ENCODE assay signal across 18 mouse cellular contexts in the genomic region with DNA sequence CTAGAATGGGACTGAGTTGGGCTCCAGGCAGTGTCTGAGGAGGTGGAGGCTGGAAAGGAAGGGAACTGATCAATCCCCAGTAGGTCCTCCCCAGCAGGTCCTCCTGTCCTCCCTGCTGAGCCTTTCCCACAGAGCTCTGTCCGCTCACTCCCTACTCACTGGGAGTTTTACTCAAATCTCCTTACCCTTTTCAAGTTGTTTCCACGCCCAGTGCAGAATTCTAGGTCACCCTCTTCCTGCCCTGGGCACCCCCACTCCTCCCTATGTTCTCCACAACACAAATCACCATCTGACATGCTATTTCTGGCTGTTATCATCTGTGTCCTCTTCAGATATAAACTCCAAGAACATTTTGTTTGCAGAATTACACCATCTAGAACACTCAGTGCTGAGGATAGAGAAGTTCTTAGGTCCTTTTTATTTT. TPM values are rescaled to one million over a fixed set of nuclear protein-coding genes. Genes with fewer than 3 reads are reported as not detected.
DNase-seq lines count a peak whose midpoint lies in the region; ATAC-seq lines count a peak whose summit lies in the region.
"Had no signal": no experiment of that assay in that cellular context is flagged by ENCODE, and none has a peak within 500 bp of the region (broad histone marks: within the 10 kb centered on the region; RNA-seq: fewer than 3 reads in every experiment).

No protein-coding gene starts in this region.

- peak; percentile 51 for DNase-seq in adrenal gland, adult 2 months
- DNase-seq in adrenal gland, adult 8-10 months, result no peak
- DNase-seq in kidney, adult 18-20 months, result peak; percentile 44
- DNase-seq in ovary, adult 18-20 months (ENCODE audit: low spot score), result peak; percentile 70
- no peak for DNase-seq in ovary, postnatal 14 days (ENCODE audit: low spot score)
- DNase-seq in testis, postnatal 14 days (ENCODE audit: low spot score), result peak; percentile 76
- no peak for DNase-seq in cerebellum, adult 9-10 months
- DNase-seq: cerebellum, adult 18-20 months; midbrain, embryonic 14.5 days had no signal

- 72% methylated on average over 2 of the region's 2 CpGs for WGBS in kidney, embryonic 15.5 days

- H3K36me3 ChIP-seq in kidney, embryonic 15.5 days, result peaks cover 19% of the 10 kb centered on the region
- H3K36me3 ChIP-seq: stomach, embryonic 15.5 days had no signal

- no peak overlapping the region for H3K4me2 ChIP-seq in kidney, embryonic 15.5 days
- H3K4me2 ChIP-seq: stomach, embryonic 15.5 days had no signal

- H3K27ac ChIP-seq in kidney, embryonic 15.5 days, result no peak overlapping the region
- H3K27ac ChIP-seq: embryonic facial prominence, embryonic 10.5 days; hindbrain, embryonic 10.5 days; liver, embryonic 14.5 days; stomach, embryonic 15.5 days had no signal

- H3K4me3 ChIP-seq in kidney, embryonic 15.5 days (replicated peaks), result no peak overlapping the region
- H3K4me3 ChIP-seq: embryonic facial prominence, embryonic 10.5 days; hindbrain, embryonic 10.5 days; stomach, embryonic 15.5 days had no signal

- no peaks in the 10 kb centered on the region for H3K27me3 ChIP-seq in kidney, embryonic 15.5 days
- H3K27me3 ChIP-seq: stomach, embryonic 15.5 days had no signal

- no peak for ATAC-seq in kidney, embryonic 15.5 days (replicated peaks; ENCODE audit: low FRiP score)
- ATAC-seq: intestine, embryonic 16.5 days had no signal

- no peaks in the 10 kb centered on the region for H3K4me1 ChIP-seq in kidney, embryonic 15.5 days

- H3K9me3 ChIP-seq in kidney, embryonic 15.5 days (replicated peaks), result no peaks in the 10 kb centered on the region
- H3K9me3 ChIP-seq: embryonic facial prominence, embryonic 10.5 days; hindbrain, embryonic 10.5 days; stomach, embryonic 15.5 days had no signal

- H3K9ac ChIP-seq in kidney, embryonic 15.5 days, result no peak overlapping the region
- H3K9ac ChIP-seq: liver, embryonic 14.5 days; stomach, embryonic 15.5 days had no signal

RNA-seq across cellular contexts. Expression of a gene that starts 10.2 kb away (rescaled TPM):
- total RNA-seq in adrenal gland, adult 2 months (2021), result 100 to 1,000 TPM; 273 to 290 TPM
- 127 and 159 TPM in 2 replicates for polyA plus RNA-seq in adrenal gland, adult 2 months (2012; rRNA removed)
- total RNA-seq in adrenal gland, adult 8-10 months (2022), result 100 to 1,000 TPM; 272 to 295 (median 289) TPM
- 248 and 250 TPM in 2 replicates for polyA plus RNA-seq in kidney, embryonic 15.5 days (2015; fragmentation: Nextera tagmentation; extraction: Ambion mirVana)

RNA-seq across cellular contexts. Expression of a gene that starts 10.4 kb away (rescaled TPM):
- 10 to 100 TPM; 48.8 to 53.3 TPM for total RNA-seq in adrenal gland, adult 2 months (2021)
- polyA plus RNA-seq in adrenal gland, adult 2 months (2012; rRNA removed), result 109 and 115 TPM in 2 replicates
- total RNA-seq in adrenal gland, adult 8-10 months (2022), result 10 to 100 TPM; 52.2 to 59.2 (median 52.8) TPM
- 54.2 and 59.0 TPM in 2 replicates for polyA plus RNA-seq in kidney, embryonic 15.5 days (2015; fragmentation: Nextera tagmentation; extraction: Ambion mirVana)

RNA-seq across cellular contexts. Expression of a gene that starts 12.2 kb away (rescaled TPM):
- total RNA-seq in adrenal gland, adult 2 months (2021), result not detected
- polyA plus RNA-seq in adrenal gland, adult 2 months (2012; rRNA removed), result not detected in 2 replicates
- under 1 TPM in 1 of 4 experiments, not detected in 3; 0.17 TPM for total RNA-seq in adrenal gland, adult 8-10 months (2022)
- polyA plus RNA-seq in kidney, embryonic 15.5 days (2015; fragmentation: Nextera tagmentation; extraction: Ambion mirVana), result 0.30 and 0.57 TPM in 2 replicates
- total RNA-seq: left cerebral cortex, postnatal 10 days had no signal
- polyA plus RNA-seq: forebrain, embryonic 11.5 days; midbrain, embryonic 14.5 days; neural tube, embryonic 14.5 days had no signal

RNA-seq across cellular contexts. Expression of a gene that starts 26.0 kb away (rescaled TPM):
- total RNA-seq in adrenal gland, adult 2 months (2021), result 10 to 100 TPM; 72.2 to 88.9 TPM
- polyA plus RNA-seq in adrenal gland, adult 2 months (2012; rRNA removed), result 5.4 and 8.1 TPM in 2 replicates
- total RNA-seq in adrenal gland, adult 8-10 months (2022), result 100 to 1,000 TPM in 2 of 4 experiments, 10 to 100 TPM in 2; 75.2 to 101 (median 98.6) TPM
- 82.0 and 87.6 TPM in 2 replicates for polyA plus RNA-seq in kidney, embryonic 15.5 days (2015; fragmentation: Nextera tagmentation; extraction: Ambion mirVana)

RNA-seq across cellular contexts. Expression of a gene that starts 32.8 kb away (rescaled TPM):
- 1 to 10 TPM in 1 of 2 experiments, not detected in 1; 1.2 TPM for total RNA-seq in adrenal gland, adult 2 months (2021)
- polyA plus RNA-seq in adrenal gland, adult 2 months (2012; rRNA removed), result 0.06 and 0.16 TPM in 2 replicates
- under 1 TPM in 3 of 4 experiments, not detected in 1; 0.22 to 0.86 (median 0.56) TPM for total RNA-seq in adrenal gland, adult 8-10 months (2022)
- 0.39 TPM in 1 of 2 replicates, not detected in the other for polyA plus RNA-seq in kidney, embryonic 15.5 days (2015; fragmentation: Nextera tagmentation; extraction: Ambion mirVana)
- total RNA-seq: left cerebral cortex, postnatal 10 days had no signal
- polyA plus RNA-seq: embryonic facial prominence, embryonic 10.5 days; forebrain, embryonic 11.5 days; hindbrain, embryonic 10.5 days; intestine, embryonic 16.5 days; midbrain, embryonic 14.5 days; neural tube, embryonic 14.5 days; stomach, embryonic 15.5 days had no signal

Comparison
In these comparisons a context has a peak if more than half of its experiments do, and no peak if none do; other contexts are left out.
1. DNase-seq: peak in adrenal gland, adult 2 months (single experiment), kidney, adult 18-20 months (single experiment), ovary, adult 18-20 months (single experiment) and testis, postnatal 14 days (single experiment); none in adrenal gland, adult 8-10 months (single experiment), ovary, postnatal 14 days (single experiment) and cerebellum, adult 9-10 months (single experiment).